Mouse (Mus musculus): Measurements from ENCODE around the gene Arid3c. TPM values are rescaled to one million over a fixed set of nuclear protein-coding genes. Genes with fewer than 3 reads are reported as not detected.

Arid3c gene
- not detected for polyA plus RNA-seq (2014; fragmentation: Illumina TruSeq; extraction: RNeasy Lipid Tissue Mini Kit (QIAGEN cat#74804))

DNA sequence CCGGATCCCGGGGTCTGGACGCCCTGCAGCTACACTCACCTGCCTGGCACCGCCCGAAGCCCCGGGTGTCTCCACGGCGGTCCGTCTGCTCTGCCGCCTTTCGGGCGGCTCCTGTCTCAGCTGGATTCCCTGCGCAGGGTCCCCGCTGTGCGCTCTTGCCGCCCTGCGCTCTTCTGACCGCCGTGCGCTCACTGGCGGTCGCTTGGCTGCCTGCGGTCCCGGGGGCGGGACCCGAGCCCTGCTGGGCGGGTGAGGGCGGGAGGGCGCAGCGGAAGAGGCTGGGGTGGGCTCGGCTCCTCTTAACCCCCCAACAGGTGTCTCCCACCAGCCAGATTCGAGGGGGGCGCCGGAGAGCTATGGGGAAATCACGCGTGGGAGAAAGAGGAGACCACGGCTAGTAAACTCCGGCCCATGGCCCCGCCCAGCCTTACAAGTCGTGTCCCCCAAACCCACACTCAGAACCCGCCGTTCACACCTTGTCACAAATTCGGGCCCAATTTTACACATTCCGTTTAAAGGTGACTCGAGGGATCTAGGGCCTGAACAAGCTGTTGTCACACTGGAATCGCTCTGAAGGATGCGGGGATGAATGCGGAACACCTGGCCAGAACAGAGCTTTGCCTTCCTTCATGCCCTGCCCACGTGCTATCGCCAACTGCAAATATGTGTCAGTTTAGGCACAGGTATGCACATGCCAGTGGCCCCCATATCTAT, at the start of gene Arid3c:
TSS of gene Arid3c (minus strand) at position 91 of the 714 bp plus-strand sequence.

GRCm38 (mm10) chr4:41774002-41774401, 43.1 kb upstream of the Arid3c start, which contains the start of gene Ccl27a:
Gene Ccl27a, minus strand, starts transcription at chr4:41774247.

GRCm38 (mm10) chr4:41755338-41756305, 24.7 kb upstream of the Arid3c start, which contains the start of gene Sigmar1:
Gene Sigmar1, minus strand, starts transcription at chr4:41756157.

GRCm38 (mm10) chr4:41754797-41755337, 23.9 kb upstream of the Arid3c start, which contains the start of gene Galt:
Gene Galt, plus strand, starts transcription at chr4:41755228.

GRCm38 (mm10) chr4:41722918-41723351, 8.0 kb downstream of the Arid3c start, which contains the start of gene Dctn3:
Gene Dctn3, minus strand, starts transcription at chr4:41723170.

GRCm38 (mm10) chr4:41713197-41714067, 17.5 kb downstream of the Arid3c start, which contains the start of gene Rpp25l:
Gene Rpp25l, minus strand, starts transcription at chr4:41713534.

DNA sequence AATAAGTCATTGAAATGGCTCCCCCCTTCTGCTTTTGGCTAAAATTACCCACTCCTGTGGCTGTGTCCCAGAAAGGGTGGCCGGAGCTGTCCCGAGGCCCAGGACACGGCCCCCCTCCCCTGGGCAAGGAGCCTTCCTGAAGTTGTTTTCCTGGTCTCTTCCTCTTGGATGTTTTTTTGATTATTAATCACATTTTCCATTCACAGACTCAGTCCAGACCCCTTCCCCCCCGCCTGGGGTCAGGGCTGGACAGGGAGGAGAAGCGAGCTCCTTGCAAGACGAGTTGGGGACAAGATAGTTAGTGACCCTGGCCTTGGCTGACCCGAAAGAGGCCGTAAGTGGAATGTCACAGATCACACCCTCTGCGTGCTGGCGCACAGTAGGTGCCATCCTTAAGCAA, 31.2 kb downstream of the Arid3c start, which contains the start of gene Il11ra1:
TSS of gene Il11ra1 (plus strand) at position 207 of the 400 bp plus-strand sequence.

GRCm38 (mm10) chr4:41696930-41697841, 33.8 kb downstream of the Arid3c start, which contains the start of gene Cntfr:
Gene Cntfr, minus strand, starts transcription at chr4:41697089.

Other genes starting within 250 kb of the Arid3c start
- 2.4 TPM for gene AI464131, start 228.1 kb downstream of the Arid3c start, polyA plus RNA-seq (2014; fragmentation: Illumina TruSeq; extraction: RNeasy Lipid Tissue Mini Kit (QIAGEN cat#74804))
- gene 1110017D15Rik, start 213.8 kb downstream of the Arid3c start, polyA plus RNA-seq (2014; fragmentation: Illumina TruSeq; extraction: RNeasy Lipid Tissue Mini Kit (QIAGEN cat#74804)) = 5.9 TPM
- gene Fam219a, start 161.6 kb downstream of the Arid3c start, polyA plus RNA-seq (2014; fragmentation: Illumina TruSeq; extraction: RNeasy Lipid Tissue Mini Kit (QIAGEN cat#74804)) = 1.6 TPM
- 0.68 TPM for gene Dnaic1, start 161.4 kb downstream of the Arid3c start, polyA plus RNA-seq (2014; fragmentation: Illumina TruSeq; extraction: RNeasy Lipid Tissue Mini Kit (QIAGEN cat#74804))
- not detected for gene Enho, start 90.8 kb downstream of the Arid3c start, polyA plus RNA-seq (2014; fragmentation: Illumina TruSeq; extraction: RNeasy Lipid Tissue Mini Kit (QIAGEN cat#74804))
- gene Cntfr, start 34.1 kb downstream of the Arid3c start, polyA plus RNA-seq (2014; fragmentation: Illumina TruSeq; extraction: RNeasy Lipid Tissue Mini Kit (QIAGEN cat#74804)) = 0.71 TPM
- 15.1 TPM for gene Il11ra1, start 31.2 kb downstream of the Arid3c start, polyA plus RNA-seq (2014; fragmentation: Illumina TruSeq; extraction: RNeasy Lipid Tissue Mini Kit (QIAGEN cat#74804))
- not detected for gene Rpp25l, start 17.6 kb downstream of the Arid3c start, polyA plus RNA-seq (2014; fragmentation: Illumina TruSeq; extraction: RNeasy Lipid Tissue Mini Kit (QIAGEN cat#74804))
- gene Dctn3, start 8.0 kb downstream of the Arid3c start, polyA plus RNA-seq (2014; fragmentation: Illumina TruSeq; extraction: RNeasy Lipid Tissue Mini Kit (QIAGEN cat#74804)) = 23.2 TPM
- 0.40 TPM for gene Galt, start 24.1 kb upstream of the Arid3c start, polyA plus RNA-seq (2014; fragmentation: Illumina TruSeq; extraction: RNeasy Lipid Tissue Mini Kit (QIAGEN cat#74804))
- 34.3 TPM for gene Sigmar1, start 25.0 kb upstream of the Arid3c start, polyA plus RNA-seq (2014; fragmentation: Illumina TruSeq; extraction: RNeasy Lipid Tissue Mini Kit (QIAGEN cat#74804))
- gene Ccl27a, start 43.1 kb upstream of the Arid3c start, polyA plus RNA-seq (2014; fragmentation: Illumina TruSeq; extraction: RNeasy Lipid Tissue Mini Kit (QIAGEN cat#74804)) = 3.4 TPM
- not detected for gene Gm21541, start 172.5 kb upstream of the Arid3c start, polyA plus RNA-seq (2014; fragmentation: Illumina TruSeq; extraction: RNeasy Lipid Tissue Mini Kit (QIAGEN cat#74804))
- gene Gm20878, start 210.4 kb upstream of the Arid3c start, polyA plus RNA-seq (2014; fragmentation: Illumina TruSeq; extraction: RNeasy Lipid Tissue Mini Kit (QIAGEN cat#74804)) = not detected
- gene Fam205a4, start 234.9 kb upstream of the Arid3c start, polyA plus RNA-seq (2014; fragmentation: Illumina TruSeq; extraction: RNeasy Lipid Tissue Mini Kit (QIAGEN cat#74804)) = 0.51 TPM